Mouse (Mus musculus) monocyte, adult 5-6 weeks (primary cell): Measurements from ENCODE around the gene Akap6. TPM values are rescaled to one million over a fixed set of nuclear protein-coding genes. Genes with fewer than 3 reads are reported as not detected.
"Not testable (repeated sequence)": the region's sequence is repeated elsewhere in the genome, so short reads cannot be mapped to it uniquely, and the experiment has no call there.

Experiments used
- ATAC-seq: fragments of 153-309, 156-312 bp; replicated peaks from 2 replicates; pipeline ENCODE4 v1.8.0; 2017; ENCODE audit warnings: mild to moderate bottlenecking; ENCODE audit not compliant: low TSS enrichment, insufficient number of reproducible peaks, severe bottlenecking, poor library complexity, low FRiP score
- total RNA-seq: library from RNA; stranded (forward); fragments of 200-1000, 200-491, 200-594 nt; gene quantifications from 3 replicates; pipeline ENCODE4 v1.2.3, GENCODE M21; 2017

Akap6 gene
- total RNA-seq, 1 experiment from 2014 or later, result not detected

DNA sequence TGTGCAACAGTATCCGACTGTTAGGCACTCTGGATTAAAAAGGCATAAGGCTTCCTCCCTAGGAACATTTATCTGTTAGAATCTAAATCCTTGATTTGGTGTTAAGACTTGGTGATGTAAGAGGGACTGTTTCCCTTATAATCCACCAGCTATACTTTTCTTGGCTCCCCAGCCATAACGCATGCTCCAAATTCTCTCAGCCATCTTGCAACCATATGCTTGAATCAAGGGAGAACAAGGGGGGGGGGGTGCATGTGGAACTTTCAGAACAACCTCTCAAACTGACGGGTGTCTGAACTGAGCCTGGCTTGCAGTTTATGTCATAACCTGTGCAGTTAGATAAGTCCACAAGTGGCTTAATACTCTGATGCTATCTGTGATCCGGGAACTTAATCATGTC, 4.9 kb downstream of the Akap6 start:
- ATAC-seq, result no peak

DNA sequence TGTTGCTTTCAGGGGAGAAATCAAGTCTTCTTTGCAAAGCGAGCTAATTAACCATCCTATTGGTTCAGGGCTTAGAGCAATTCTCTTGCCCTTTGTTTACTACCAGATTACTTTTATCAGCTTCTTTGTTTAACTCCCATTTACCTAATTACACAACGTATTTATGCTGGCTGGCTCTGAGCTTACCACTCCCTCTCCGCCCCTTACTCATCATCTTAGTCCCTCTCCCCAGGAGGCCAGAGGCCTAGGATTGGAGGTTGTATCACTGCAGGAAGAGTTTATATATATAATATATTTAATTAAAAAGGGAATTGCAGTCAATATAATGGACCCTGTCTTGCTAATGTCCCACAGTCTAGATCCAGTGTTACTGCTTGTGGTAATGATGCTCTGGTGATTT, 5.6 kb downstream of the Akap6 start:
- no peak for ATAC-seq

DNA sequence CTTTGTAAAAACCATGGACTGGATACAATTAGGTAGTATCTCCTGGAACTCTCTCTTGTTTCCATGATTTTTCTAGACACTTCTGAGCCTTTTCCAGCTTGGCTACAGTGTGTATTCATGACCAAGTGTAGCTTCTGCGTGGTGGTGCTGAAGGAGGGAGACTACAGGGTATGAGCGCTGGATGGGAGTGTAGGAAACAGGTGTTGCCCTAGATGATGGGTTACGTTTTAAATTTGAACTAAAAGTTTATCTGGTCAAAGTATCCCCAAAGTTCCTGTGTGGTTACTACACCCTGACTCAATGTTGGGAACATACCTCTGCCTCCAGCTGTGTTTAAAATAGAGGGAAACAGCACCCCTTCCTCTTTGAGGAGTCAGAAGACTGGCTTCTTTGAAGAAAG, 12.2 kb downstream of the Akap6 start:
- ATAC-seq, result no peak

DNA sequence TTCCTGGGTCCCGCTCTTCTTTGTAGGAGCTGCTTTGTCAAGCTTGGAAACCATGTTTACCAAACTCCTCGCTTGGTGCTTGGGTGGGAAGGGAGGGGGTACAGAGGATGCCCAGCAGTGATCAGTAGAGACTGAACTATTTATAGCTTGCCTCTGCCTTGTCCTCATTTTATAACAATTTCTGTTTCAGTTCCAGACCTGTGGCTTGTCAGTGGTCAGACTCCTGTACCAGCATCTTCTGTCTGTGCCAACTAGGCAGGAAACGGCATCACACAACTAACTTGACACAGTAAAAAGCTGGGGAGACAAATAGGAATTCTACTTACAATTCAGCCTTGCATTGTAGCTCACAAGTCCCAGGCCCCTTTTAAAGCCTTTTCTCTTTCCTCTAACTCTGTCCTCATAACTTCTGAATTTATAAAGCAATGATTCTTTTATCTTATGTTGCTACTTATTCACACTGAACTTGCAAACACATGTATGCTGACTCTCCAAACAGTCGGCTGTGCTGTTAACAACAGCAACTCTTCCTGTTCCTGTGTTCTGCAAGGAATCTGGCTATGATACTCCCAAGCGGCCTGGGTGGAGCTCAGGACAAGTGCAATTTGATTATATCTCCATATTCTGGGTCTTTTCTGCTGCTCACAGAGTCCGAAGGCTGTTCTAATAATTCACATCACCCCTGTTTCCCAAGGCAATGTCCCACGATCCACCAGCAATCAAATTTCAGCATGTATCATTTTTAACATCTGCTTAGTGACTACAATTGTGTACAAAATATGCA, 12.9 kb downstream of the Akap6 start:
- ATAC-seq, result no peak

DNA sequence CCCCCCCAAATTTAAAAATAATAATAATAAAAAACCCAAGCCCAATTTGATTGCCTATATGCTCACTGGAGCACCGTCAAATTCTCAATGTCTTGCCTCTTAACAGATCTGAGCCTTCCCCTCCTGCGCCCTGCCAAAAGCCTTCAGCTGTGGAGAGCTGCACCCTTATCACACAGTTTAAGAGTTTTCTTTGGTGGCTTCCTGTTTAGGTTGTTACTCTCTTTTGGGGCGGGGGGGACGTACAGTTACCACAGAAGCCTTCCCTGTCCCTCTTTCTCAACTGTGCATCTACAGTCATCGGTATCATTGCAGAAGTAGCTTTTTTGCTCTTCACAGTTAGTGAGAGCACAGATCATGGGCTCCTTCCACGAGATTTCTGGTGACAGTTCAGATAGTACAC, 19.2 kb downstream of the Akap6 start:
- ATAC-seq, result no peak

- no peak for ATAC-seq
These were observed 20.0 kb downstream of the Akap6 start for GRCm38 (mm10) chr12:52719232-52719631.

DNA sequence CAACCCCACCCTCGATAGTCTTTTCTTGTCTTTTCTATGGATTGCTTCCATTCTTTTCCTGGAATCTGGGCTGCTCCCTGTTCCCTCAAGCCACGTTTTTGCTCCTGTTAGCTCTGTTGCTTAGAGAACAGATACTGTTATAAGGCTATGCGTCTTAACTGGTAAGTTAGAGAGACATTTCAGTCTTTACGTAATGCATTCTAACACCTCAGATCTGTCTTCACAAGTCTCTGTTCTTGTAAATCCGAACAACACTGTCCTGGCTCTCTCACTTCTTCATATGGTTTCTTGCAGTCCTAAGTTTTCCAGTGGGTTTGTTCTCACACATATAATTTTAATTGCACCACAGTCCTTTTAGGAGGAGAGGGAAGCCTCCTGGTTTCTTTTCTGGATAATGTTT, 20.5 kb downstream of the Akap6 start:
- no peak for ATAC-seq

- ATAC-seq, result not testable (repeated sequence)
These were observed 24.9 kb downstream of the Akap6 start for GRCm38 (mm10) chr12:52724039-52724615.

DNA sequence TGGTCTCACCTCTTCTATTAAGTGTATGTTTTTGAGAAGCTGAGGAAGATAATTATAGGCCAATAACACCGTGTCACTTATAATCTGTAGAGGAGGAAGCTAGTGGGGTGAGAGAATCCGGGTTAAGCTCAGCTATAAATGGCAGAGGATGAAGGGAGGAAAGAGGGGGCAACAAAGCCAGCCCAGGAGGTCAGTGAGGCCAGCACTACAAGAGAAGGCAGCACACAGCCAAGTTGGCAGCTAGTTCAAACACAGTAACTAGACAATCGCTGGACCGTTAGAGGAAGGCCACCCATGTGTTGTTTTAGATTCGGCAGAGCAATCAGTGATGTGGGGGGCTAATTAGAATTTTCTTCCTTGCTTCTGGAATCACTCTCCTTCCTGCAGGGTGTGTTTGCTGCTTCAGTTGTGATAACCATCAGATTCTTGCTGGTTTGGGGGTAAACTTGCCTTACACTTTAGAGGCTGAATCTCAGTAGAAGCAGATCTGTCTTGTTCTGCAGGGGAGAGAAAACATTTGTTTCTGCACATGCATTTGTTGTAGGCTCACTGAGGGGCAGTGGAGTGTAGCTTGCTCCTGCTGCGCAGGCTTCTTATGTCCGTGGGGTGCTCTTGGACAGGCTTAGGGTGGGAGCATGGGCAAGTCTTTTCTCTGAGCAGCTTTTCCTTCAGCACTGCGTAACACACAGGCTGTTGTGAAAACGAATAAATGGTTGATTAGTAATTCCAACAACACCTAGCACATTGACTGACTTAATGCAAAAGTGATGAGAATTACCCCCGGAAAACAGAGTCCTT, 27.4 kb downstream of the Akap6 start:
- no peak for ATAC-seq

GRCm38 (mm10) chr12:52729396-52729795, 30.2 kb downstream of the Akap6 start:
- no peak for ATAC-seq

DNA sequence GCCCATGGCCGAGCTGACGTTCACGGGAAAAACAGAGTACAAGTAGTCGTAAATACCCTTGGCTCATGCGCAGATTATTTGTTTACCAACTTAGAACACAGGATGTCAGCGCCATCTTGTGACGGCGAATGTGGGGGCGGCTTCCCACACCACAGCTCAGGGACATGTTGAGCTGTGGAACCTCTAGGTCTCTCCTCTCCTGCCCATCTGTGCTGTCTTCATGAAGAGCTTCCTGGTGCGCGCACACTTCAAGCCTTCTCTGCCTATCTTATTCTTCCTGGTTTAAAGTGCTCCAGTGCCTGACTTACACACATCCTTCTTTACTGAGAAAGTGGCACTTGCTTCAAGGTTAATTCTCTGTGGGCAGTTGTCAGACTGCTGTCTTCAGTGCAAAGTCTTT, 36.0 kb downstream of the Akap6 start:
- not testable (repeated sequence) for ATAC-seq

- no peak for ATAC-seq
These were observed 38.0 kb downstream of the Akap6 start for GRCm38 (mm10) chr12:52737151-52737550.

DNA sequence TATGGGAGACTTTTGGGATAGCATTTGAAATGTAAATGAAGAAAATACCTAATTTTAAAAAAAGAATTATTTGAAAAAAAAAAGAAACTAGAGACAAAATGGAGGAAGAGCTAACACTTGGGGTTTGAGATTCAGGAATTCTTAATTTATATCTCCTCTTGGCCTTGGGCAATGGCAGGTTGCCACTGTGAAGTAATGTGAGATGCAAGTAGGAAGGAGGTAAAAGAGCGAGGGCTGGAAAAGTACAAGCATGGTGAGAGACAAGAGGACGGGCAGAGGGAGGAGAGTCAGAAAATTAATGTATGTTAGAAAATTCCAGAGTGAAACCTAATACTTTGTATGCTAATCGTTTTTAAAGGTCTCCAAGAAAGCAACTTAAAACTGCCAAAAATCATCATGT, 40.1 kb downstream of the Akap6 start:
- ATAC-seq, result no peak

DNA sequence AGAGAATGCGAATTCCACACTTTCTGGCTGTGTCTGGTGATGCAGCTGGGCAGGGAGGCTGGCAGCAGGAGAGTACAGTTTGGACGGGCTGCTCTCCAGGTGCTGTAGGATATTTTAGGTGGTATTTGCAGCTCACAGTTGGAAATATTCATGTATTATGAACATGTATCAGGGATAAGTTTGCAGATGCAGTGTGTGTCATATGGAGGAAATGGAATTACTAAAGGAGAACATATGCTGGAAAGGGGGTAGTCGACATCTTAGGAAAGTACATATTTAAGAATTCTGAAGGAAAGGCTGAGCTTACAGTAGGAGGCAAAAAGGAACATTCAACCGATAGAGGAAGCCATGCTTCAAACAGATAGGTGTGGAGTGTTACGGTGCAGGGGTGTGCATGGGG, 42.6 kb downstream of the Akap6 start:
- no peak for ATAC-seq

GRCm38 (mm10) chr12:52750006-52750405, 50.8 kb downstream of the Akap6 start:
- no peak for ATAC-seq

DNA sequence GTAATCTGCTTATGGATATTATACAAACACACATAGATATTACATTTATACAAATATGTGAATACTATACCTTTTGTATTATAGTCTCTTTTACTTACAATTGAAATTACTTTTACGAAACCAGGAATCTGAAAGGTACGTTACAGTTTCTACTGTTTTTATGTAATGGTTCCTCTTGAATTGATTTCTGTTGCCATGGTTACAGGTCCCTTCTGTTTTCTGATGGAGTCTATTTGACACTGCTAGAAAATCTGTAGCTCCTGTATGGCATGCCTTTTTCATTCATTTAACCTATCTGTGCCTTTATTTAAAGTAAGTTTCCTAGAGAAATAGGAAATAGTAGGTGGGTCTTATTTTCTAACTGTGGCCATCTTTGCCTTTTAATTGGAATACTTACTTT, 56.5 kb downstream of the Akap6 start:
- no peak for ATAC-seq

DNA sequence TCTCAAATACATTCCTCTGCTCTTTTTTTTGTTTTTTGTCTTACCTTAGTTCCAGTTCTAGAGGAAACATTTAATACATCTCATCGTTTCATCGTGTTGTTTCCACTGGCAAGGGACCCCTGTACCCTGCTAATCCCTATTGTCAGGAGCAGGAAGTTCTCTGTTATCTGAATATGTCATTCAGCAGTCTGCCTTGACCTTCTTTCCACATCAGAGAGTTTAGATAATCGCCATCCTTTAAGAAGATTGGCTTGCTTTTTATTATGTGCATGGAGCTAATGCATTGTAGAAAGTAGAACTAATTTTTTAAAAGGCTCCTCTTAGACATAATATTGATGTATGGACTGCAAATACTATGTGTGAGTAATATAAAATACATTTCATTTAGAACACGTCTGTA, 58.7 kb downstream of the Akap6 start:
- no peak for ATAC-seq

GRCm38 (mm10) chr12:52764046-52764445, 64.9 kb downstream of the Akap6 start:
- ATAC-seq, result no peak

DNA sequence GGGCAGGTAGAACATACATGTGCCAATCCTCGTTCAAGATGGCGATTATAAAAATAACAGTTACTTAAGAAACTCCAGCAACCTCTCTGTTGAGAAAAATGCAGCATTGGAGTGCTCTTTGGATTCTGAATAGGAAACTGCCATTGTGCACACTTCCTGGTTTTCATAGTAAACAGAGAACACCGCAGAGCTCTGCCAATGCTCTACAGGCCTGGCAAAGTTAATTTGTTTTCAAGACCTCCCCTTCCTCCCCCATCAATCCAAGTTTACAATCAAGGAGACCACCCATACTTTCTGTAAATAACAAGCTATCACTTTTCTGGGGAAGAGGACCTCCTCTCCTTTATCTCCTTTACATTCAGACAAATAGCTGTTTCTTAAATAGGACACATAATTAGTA, 65.6 kb downstream of the Akap6 start:
- no peak for ATAC-seq

GRCm38 (mm10) chr12:52769561-52769960, 70.4 kb downstream of the Akap6 start:
- ATAC-seq, result no peak
